Mouse (Mus musculus) urinary bladder, adult 18-20 months (tissue): Measurements from ENCODE around the gene Chl1.

Experiments
- DNase-seq, 2 experiments: peaks; one replicate each; pipeline ENCODE4 v3.0.0; 2022; ENCODE audit warnings: low spot score in 2 of 2, mixed read lengths in 2 of 2

Chl1 gene

GRCm38 (mm10) chr6:103665206-103665605 is 154.8 kb downstream of the Chl1 start:
- no peak for DNase-seq

DNA sequence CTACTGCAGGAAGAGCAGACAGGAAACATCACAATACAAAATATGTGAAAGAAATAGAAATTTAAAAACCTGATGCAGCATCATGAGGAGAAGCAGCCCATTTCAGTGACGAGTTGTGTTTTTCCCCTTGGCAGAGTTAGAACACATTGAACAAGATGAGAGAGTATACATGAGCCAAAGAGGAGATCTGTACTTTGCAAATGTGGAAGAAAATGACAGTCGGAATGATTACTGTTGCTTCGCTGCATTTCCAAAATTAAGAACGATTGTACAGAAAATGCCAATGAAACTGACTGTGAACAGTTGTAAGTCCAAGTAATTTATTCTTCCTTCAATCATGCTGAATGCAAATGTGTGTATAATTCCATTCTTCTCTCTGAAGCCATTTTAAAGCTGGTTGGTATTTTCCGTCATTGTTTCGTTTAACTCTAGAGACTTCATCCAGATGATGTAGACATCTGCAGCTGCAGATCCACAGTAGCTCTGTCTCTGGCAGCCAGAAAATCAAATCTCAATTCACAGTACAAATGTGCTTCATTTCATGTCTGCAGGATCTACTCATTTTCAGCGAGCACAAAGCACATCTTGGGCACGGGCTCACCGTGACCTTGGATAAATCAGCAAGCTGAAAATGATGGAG is 155.4 kb downstream of the Chl1 start:
- no peak for DNase-seq

DNA sequence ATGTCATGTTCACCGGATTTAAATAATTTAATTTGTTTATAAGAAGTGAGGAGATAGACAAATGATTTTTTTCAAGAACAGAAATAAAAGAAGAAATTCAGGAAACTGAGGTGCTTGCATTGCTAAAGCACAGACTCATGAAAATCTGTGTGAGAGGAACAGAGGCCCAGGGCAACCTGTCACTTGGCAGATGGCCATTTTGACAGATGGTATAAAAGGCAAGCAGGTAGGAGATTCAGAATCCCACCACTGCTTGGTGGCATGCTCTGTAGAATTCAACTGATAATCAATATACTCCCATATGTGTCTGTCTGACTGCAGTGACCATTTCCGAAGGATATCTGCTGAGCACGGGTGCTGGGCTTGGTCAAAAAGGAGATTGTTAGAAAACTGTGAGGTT is 162.7 kb downstream of the Chl1 start:
- DNase-seq, result no peak

DNA sequence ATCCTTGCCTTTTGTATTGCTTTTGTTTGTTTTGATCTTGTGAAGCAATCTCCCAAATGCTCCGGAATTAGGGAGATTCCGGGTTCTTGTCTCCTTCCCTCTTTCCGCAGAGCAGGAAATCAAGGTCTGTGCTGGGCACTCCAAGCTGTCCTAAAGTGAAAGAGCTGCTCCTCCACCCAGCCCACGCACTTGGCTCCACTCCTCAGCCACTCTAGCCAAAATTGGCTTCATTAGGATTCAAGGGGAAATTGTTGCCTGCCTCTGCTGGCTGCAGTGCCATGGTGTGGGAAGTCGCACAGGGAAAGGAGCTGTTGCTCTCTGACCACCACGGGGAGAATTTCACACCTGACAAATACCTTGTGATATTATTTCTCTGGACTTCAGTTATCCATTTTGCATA is 163.9 kb downstream of the Chl1 start:
- DNase-seq, result peak in 1 of 2 experiments; percentile 5

- DNase-seq, result no peak
These were observed 164.8 kb downstream of the Chl1 start for GRCm38 (mm10) chr6:103675145-103675544.

- no peak for DNase-seq
These were observed 166.3 kb downstream of the Chl1 start for GRCm38 (mm10) chr6:103676664-103677063.

DNA sequence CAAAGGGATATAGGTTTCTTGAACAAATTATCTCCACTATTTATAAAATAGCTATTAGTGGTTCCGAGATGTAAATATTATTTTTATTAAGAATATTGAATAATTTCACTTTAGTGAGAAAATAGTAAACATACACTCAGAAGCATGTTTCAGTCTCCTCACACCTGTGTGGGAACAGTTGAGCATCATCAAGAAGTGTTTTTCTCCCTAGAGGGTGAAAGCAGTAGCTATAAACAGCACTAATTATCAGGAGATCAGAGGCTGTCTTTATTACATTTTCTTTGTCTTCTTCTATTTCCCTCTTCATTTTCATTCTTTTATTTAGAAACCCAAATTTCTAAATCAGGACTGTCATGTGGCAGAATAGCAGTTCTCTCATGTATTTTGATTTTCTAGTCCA is 166.7 kb downstream of the Chl1 start:
- DNase-seq, result no peak

DNA sequence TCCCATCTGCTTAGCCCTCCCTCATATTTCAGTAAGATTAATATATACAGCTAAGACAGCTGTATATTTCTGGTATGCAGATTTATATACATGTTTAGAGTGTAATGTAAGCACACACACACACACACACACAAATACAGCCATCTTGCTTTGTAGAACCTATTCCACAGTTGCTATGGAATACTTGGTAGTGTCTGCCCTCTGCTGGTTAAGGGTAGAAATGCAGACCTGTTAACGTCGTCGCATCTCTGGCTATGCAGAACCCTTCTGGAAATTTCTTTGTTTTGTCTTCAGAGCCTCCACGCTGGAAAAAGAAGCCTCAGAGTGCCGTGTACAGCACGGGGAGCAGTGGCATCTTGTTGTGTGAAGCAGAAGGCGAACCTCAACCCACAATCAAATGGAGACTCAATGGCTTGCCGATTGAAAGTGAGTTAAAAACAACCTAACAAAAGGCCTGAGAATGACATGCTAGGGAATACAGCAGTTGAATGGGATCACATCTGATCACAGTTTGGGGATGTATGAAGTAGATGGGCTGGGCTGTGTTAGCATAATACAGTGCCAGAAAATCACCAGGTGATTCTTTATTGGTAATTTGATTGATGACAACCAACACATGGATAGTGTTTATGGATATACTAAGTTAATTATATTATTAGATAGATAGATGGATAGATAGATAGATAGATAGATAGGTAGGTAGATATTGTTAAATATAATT is 172.6 kb downstream of the Chl1 start:
- DNase-seq, result peak; percentile 15 to 33

- DNase-seq, result no peak
These were observed 182.1 kb downstream of the Chl1 start for GRCm38 (mm10) chr6:103692511-103692910.

DNA sequence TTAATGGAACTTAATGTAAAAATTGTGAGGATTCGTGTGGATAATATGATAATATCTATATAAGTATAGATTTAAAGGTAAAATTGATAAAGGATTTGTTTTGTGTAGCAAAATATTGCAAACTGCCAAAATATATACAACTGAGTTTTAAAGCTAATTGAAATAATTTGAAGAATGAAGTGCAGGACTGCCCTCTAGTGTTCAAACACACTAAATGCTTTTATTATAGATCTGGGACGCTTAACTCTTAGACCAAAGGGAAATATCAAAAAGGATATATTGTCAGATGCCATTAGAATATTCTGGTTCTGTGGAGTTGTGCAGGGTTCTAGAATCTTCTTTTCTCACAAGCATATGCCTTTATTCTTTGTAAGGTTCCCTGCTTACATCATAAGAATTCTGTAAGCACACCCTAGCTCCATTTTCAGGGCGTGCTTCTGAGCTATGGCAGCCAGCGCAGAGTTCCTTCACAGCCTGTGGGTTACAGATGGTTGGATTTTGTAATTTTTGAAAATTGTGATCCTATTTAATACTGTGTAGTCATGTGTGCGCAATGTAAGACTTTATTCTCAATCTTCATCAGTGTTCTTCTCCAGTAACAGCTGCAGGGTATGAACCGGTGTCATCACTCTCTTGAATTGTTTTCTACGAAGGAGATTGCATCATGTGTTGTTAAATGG is 187.1 kb downstream of the Chl1 start:
- no peak for DNase-seq

DNA sequence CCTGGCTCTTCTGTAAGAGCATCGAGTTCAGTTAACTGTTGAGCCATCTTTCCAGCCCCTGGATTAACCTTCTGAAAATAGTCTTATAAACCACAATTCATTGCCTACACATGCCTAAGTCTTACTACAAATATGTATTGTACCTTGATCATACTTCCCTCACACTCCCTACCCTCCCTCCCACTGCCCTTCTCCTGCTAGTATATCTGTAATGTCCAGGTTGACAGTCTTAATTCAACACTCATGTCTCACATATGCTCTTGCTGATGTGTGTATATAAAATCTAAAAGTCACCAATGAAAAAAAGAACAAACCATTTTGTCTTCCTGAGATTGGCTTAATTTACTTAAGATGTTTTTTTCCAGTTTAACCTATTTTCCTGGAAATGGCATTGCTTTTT is 189.1 kb downstream of the Chl1 start:
- no peak for DNase-seq

DNA sequence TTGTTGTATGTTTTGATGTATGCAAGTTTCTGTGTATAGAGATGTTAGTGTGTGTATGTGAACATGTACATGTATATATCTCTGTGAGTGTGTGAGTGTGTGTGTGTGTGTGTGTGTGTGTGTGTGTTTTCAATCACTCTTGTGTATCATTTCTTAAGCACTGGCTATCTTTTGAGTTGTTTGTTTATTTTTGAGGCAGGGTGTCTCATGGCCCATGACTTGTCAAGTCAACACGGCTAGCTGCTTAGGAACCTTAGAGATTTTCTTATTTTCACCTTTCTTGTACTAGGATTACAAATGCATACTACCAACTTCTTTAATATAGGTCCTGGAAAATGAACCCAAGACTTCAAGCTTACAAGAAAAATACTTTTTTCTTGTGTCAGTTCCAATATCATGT is 189.5 kb downstream of the Chl1 start:
- DNase-seq, result no peak

- no peak for DNase-seq
These were observed 189.9 kb downstream of the Chl1 start for GRCm38 (mm10) chr6:103700336-103700735.

DNA sequence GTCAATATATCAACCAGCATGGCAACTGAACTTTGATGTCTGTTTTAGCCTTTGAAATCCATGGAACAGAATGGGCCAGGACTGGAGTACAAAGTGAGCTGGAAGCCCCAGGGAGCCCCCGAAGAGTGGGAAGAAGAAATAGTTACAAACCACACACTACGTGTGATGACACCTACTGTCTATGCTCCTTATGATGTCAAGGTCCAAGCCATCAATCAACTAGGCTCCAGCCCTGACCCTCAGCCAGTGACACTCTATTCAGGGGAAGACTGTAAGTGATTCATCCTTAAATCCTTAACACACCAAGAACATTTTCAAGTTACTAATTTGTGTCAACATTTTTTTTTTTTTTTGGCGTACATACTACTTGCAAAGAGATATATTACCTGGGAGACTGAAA is 196.0 kb downstream of the Chl1 start:
- DNase-seq, result no peak

GRCm38 (mm10) chr6:103739291-103739690 is 228.9 kb downstream of the Chl1 start:
- no peak for DNase-seq

DNA sequence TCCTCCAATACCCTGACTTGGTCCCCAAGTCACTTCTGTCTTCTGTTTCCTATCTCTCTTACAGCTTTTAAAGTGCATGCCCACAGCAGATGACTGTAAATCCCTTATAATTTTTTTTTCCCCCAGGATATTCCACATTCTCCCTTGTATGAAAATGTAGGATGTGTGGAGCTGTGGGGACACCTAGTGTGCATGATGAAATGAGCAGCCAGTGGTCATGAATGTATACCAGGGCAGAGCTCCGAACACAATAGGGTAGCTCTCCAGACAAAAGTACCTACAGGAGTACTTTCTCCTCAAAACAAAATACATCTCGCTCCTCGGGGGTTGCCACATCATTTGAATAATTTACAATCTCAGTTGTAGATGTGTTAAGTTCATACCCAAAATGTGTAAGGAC is 232.4 kb downstream of the Chl1 start:
- no peak for DNase-seq

- DNase-seq, result no peak
These were observed 235.7 kb downstream of the Chl1 start for GRCm38 (mm10) chr6:103746103-103746502.

DNA sequence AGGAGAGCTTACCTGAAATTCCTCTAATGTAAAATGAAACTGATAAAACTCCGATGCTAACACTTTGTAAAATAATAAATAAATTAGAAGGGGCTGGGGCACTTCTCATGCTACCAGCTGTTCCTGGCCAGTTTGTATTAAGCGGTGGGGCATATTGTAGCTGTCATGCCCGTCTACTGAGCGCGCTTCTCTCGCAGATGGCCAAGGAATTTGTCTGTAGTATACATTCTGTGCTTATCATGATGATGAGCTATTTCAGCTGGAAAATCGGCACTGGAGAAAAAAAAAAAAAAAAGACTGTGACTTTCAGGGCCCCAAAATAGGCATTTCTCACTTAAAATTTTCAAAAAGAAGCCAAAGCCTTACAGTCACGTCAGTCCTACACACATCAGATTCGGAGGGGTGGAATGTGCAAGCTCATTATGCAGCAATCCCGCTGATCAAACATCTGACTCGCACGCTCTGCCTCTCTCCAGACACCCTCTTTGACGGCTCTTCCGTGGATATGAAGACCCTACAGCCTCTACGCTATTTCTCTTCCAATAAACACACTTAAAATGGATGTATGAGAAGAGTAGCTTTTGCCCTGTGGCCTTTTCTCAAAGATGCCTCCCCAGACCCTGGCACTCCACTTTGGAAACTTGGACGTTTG is 238.9 kb downstream of the Chl1 start:
- DNase-seq, result no peak

- no peak for DNase-seq
These were observed 243.5 kb downstream of the Chl1 start for GRCm38 (mm10) chr6:103753891-103754290.

DNA sequence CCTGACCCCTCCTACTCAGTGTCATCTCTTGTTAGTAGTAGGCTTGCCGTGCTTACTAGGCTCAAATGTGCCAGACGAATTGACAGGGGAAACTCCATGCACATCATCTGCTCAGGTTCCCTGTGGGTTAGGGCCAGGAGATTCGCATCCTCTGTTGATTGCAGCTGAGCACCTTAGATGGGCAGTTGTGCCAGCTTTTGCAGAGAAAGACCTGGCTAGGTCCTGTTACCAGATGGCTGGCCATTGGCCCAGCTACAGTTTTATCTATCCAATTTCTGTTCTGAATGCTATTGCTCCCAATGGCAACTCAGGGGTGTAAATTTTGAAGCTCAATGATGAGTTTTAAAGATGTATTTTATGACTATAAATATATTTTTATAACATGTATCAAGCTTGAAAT is 256.4 kb downstream of the Chl1 start:
- DNase-seq, result no peak

DNA sequence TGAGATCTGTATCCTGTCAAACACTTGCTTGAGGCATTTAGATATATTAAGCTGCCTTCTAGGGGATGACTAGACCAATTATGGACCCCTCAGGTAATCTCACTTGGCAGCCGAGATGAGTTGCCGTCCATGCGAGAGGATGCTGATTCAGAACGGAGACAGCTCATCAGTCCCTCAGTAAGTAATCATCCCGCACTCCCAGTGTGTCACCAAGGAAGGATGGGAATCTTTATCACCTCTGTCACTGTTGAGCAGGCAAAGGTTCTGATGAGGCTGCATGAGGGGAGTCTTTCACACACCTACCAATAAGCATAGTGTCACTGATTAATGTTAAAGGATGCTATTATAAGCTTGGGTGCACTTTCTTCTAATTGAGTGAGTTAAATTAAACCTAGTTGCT is 270.7 kb downstream of the Chl1 start:
- DNase-seq, result no peak

GRCm38 (mm10) chr6:103791077-103791632 is 280.8 kb downstream of the Chl1 start:
- no peak for DNase-seq
